Mouse (Mus musculus) neural tube, embryonic 13.5 days (tissue): Measurements from ENCODE around the gene Itgam. TPM values are rescaled to one million over a fixed set of nuclear protein-coding genes. Genes with fewer than 3 reads are reported as not detected.

Experiments used
- ATAC-seq: fragments of 200-750 bp; cut with Nextera tagmentation; 2 replicates; pipeline ENCODE4 v1.8.0; 2017; ENCODE audit warnings: low read depth, mild to moderate bottlenecking, moderate TSS enrichment, moderate library complexity
- H3K27ac ChIP-seq: fragments of 300-500 bp; sonication (generic); replicated peaks from 2 replicates; pipeline ENCODE4 v1.5.1; 2015; ENCODE audit warnings: moderate library complexity, mild to moderate bottlenecking, inconsistent platforms
- H3K27me3 ChIP-seq: fragments of 300-500 bp; sonication (generic); 2 replicates; pipeline ENCODE4 v1.6.1; 2015; ENCODE audit warnings: mild to moderate bottlenecking, inconsistent platforms
- H3K36me3 ChIP-seq: fragments of 300-500 bp; sonication (generic); 2 replicates; pipeline ENCODE4 v1.6.1; 2015; ENCODE audit warnings: mild to moderate bottlenecking, inconsistent platforms
- H3K4me1 ChIP-seq: fragments of 300-500 bp; sonication (generic); replicated peaks from 2 replicates; pipeline ENCODE4 v1.6.1; 2015; ENCODE audit warnings: inconsistent platforms
- H3K4me2 ChIP-seq: fragments of 300-500 bp; sonication (generic); 2 replicates; pipeline ENCODE4 v1.6.1; 2015; ENCODE audit warnings: inconsistent platforms, mild to moderate bottlenecking, moderate library complexity
- H3K4me3 ChIP-seq: fragments of 300-500 bp; sonication (generic); 2 replicates; pipeline ENCODE4 v1.5.1; 2015; ENCODE audit warnings: mild to moderate bottlenecking, inconsistent platforms
- H3K9ac ChIP-seq: fragments of 300-500 bp; sonication (generic); 2 replicates; pipeline ENCODE4 v1.6.1; 2015; ENCODE audit warnings: moderate library complexity, mild to moderate bottlenecking, inconsistent platforms
- H3K9me3 ChIP-seq: fragments of 300-500 bp; sonication (generic); 2 replicates; pipeline ENCODE4 v1.6.1; 2016; ENCODE audit warnings: inconsistent platforms
- WGBS: fragments of 180-500 bp; shearing (Covaris S2); methylation state at CpG from one replicate; pipeline ENCODE4 v1.1.7; 2015; 5-methylcytosine and 5-hydroxymethylcytosine counted together
- polyA plus RNA-seq: library from polyadenylated mRNA; unstranded; fragments of >200 nt; fragmentation: Nextera tagmentation; extraction: Ambion mirVana; gene quantifications from 2 replicates; pipeline ENCODE4 v1.2.1, GENCODE M21; 2015

Gene Itgam
- polyA plus RNA-seq, 1 experiment from 2014 or later, result 0.98 TPM

GRCm38 (mm10) chr7:128114371-128115105 lies 52.1 kb downstream of the Itgam start:
- H3K9ac ChIP-seq, result no peak overlapping the region
- no peak for ATAC-seq
- WGBS, result 93% methylated on average over 11 of the region's 11 CpGs
- no peak overlapping the region for H3K4me2 ChIP-seq
- no peaks in the 10 kb centered on the region for H3K36me3 ChIP-seq
- no peaks in the 10 kb centered on the region for H3K9me3 ChIP-seq
- no peak overlapping the region for H3K4me3 ChIP-seq
- H3K27me3 ChIP-seq, result no peaks in the 10 kb centered on the region
- H3K4me1 ChIP-seq, result no peaks in the 10 kb centered on the region
- H3K27ac ChIP-seq, result no peak overlapping the region

- Histone ChIP-seq H3K4me3 (no peak overlapping the region), H3K27me3 (no peaks in the 10 kb centered on the region), H3K36me3 (no peaks in the 10 kb centered on the region), H3K4me1 (no peaks in the 10 kb centered on the region), H3K27ac (no peak overlapping the region), H3K9me3 (no peaks in the 10 kb centered on the region), H3K9ac (no peak overlapping the region), H3K4me2 (no peak overlapping the region)
- WGBS, result 85% methylated on average over 5 of the region's 5 CpGs
- no peak for ATAC-seq
These were observed 52.9 kb downstream of the Itgam start for GRCm38 (mm10) chr7:128115211-128115958.

GRCm38 (mm10) chr7:128116396-128116795 lies 54.0 kb downstream of the Itgam start:
- no peaks in the 10 kb centered on the region for H3K36me3 ChIP-seq
- no peaks in the 10 kb centered on the region for H3K27me3 ChIP-seq
- no peaks in the 10 kb centered on the region for H3K4me1 ChIP-seq
- no peak overlapping the region for H3K4me3 ChIP-seq
- WGBS, result 95% methylated on average over 5 of the region's 5 CpGs
- no peak overlapping the region for H3K9ac ChIP-seq
- H3K4me2 ChIP-seq, result no peak overlapping the region
- ATAC-seq, result no peak
- no peaks in the 10 kb centered on the region for H3K9me3 ChIP-seq
- no peak overlapping the region for H3K27ac ChIP-seq

DNA sequence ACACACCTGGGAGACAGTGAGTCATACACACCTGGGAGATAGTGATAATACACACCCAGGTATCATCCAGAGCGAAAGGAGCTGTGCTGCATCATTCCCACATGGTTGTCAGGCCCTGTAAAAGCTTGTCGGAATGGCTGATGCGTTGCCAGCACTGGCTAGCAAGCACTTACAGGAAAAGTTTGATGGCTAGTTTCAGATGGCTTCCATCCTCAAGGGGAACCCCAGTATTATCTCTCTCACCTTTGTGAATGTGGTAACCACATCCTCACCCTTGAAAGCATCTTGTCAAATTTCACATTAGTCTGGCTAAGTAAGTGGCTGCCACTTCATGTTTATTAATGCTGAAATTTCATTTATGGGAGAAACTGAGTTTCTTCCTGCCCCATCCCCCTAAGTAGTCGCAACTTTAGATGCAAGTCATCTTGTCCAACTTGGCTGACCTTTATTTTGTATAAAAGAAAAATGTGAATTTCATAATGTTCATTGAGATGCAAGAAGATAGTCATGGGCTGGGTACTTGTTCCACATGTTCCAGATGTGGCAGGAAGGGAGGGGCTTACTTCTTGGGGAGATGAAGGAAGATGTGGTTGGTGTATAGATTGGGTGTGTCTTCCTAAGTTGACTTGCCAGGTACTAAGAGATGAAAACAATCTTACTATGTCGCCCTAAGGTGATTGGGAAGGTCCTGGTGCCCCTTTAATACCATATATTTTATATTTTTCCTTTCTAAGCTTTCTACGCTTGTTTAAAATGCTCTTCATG lies 57.5 kb downstream of the Itgam start:
- Histone ChIP-seq H3K4me3 (no peak overlapping the region), H3K9me3 (no peaks in the 10 kb centered on the region), H3K27me3 (no peaks in the 10 kb centered on the region), H3K27ac (no peak overlapping the region), H3K4me1 (no peaks in the 10 kb centered on the region), H3K36me3 (no peaks in the 10 kb centered on the region), H3K9ac (no peak overlapping the region), H3K4me2 (no peak overlapping the region)
- 88% methylated on average over 6 of the region's 6 CpGs for WGBS
- ATAC-seq, result no peak

DNA sequence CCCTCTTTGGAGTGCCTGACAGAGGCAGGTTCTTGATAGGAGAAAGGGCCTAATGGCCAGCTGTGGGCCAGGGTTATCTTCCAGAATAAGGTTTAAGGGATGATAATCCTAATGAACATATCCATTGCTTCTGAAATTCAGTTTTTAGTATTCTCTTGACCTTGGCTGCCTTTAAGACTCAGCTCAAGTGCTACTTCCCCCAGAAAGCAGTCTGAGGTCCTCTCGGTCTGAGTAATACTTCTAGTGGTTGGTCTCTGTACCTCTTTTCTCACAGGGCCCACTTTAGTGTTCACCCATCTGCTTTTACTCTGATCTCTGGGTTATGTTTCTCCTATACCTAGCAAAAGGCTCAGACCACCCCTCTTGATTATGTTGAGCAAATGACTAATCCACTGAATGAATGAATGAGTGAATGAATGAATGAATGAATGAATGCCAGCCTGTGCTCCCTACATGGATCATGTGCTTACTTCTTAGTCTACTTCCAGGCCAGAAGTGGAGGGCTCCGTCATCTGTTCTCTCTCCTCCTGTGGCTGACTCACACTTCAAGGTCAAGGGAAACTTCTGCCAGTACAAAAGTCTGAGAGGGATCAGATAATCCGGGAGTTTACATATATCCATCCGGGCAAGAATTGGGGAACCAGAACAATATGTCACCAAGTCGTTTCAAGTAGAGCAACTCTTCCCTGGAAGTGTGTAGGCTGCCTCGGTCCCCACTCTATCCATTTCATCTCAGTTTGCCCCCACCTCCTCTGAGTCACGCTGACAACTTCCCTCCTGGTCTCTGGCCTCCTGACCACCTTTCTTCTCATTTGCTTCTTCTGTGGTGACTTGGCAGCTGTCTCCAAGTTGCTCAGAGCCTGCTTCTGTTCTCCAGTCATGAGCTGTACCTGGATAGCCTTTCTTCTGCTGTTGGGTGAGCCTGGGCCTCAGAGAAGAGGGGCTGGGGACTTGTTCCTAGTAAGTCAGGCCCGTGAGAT lies 66.6 kb downstream of the Itgam start, which contains the start of gene Itgax:
Gene Itgax (plus strand): TSS at position 807 of the 980 bp plus-strand sequence.
- Histone ChIP-seq H3K27ac (no peak within 1 kb of the TSS), H3K9me3 (no peaks in the 10 kb centered on the region), H3K4me1 (no peaks in the 10 kb centered on the region), H3K4me2 (no peak within 1 kb of the TSS), H3K27me3 (no peaks in the 10 kb centered on the region), H3K36me3 (no peaks in the 10 kb centered on the region), H3K9ac (no peak within 1 kb of the TSS), H3K4me3 (no peak within 1 kb of the TSS)
- ATAC-seq, result no peak
- WGBS, result 85% methylated on average over 8 of the region's 8 CpGs

DNA sequence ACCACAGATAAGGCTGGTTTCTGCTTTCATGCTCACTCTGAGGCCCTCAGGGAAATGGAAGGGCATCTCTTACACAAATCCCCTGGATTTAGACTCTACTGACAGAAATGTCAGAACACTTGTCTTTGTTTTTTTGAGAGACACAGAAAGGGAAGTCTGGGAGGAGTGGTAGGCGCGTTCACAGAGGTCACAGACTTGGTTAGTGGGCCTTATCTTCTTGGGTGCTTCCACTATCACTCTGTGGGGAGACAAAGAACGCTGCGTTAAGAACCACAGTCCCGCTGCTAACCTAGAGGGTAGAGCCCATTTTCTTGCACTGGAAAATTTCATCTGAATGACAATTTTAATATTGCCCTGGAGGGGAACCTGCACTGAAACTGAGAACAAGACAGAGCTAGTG lies 69.7 kb downstream of the Itgam start:
- WGBS, result 91% methylated on average over 5 of the region's 5 CpGs
- H3K27ac ChIP-seq, result no peak overlapping the region
- H3K9me3 ChIP-seq, result no peaks in the 10 kb centered on the region
- H3K4me1 ChIP-seq, result no peaks in the 10 kb centered on the region
- no peaks in the 10 kb centered on the region for H3K27me3 ChIP-seq
- no peaks in the 10 kb centered on the region for H3K36me3 ChIP-seq
- no peak overlapping the region for H3K9ac ChIP-seq
- H3K4me3 ChIP-seq, result no peak overlapping the region
- no peak for ATAC-seq
- no peak overlapping the region for H3K4me2 ChIP-seq

DNA sequence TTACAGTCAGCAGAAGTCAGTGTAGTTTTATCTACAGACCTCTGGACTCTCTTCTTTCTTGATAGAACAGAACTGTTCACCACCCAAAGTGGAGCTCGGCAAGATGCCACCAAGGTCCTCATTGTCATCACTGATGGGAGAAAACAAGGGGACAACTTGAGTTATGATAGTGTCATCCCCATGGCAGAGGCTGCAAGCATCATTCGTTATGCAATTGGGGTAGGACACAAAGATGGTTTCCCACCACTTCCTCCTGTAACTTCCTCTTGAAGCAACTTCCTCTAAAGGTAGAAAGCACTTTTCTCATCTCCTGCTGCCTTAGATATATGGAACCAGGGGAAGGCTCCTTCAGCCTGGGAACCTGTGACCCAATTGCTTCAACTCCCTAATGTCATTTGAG lies 71.2 kb downstream of the Itgam start:
- WGBS, result 94% methylated on average over 2 of the region's 2 CpGs
- Histone ChIP-seq H3K4me3 (no peak overlapping the region), H3K27ac (no peak overlapping the region), H3K4me2 (no peak overlapping the region), H3K27me3 (no peaks in the 10 kb centered on the region), H3K4me1 (no peaks in the 10 kb centered on the region), H3K36me3 (no peaks in the 10 kb centered on the region), H3K9ac (no peak overlapping the region), H3K9me3 (no peaks in the 10 kb centered on the region)
- ATAC-seq, result no peak

GRCm38 (mm10) chr7:128136927-128137326 lies 74.5 kb downstream of the Itgam start:
- H3K27me3 ChIP-seq, result no peaks in the 10 kb centered on the region
- ATAC-seq, result no peak
- H3K9ac ChIP-seq, result no peak overlapping the region
- H3K4me2 ChIP-seq, result no peak overlapping the region
- H3K4me3 ChIP-seq, result no peak overlapping the region
- no peaks in the 10 kb centered on the region for H3K4me1 ChIP-seq
- H3K36me3 ChIP-seq, result no peaks in the 10 kb centered on the region
- no peaks in the 10 kb centered on the region for H3K9me3 ChIP-seq
- 63% methylated on average over 4 of the region's 4 CpGs for WGBS
- no peak overlapping the region for H3K27ac ChIP-seq

DNA sequence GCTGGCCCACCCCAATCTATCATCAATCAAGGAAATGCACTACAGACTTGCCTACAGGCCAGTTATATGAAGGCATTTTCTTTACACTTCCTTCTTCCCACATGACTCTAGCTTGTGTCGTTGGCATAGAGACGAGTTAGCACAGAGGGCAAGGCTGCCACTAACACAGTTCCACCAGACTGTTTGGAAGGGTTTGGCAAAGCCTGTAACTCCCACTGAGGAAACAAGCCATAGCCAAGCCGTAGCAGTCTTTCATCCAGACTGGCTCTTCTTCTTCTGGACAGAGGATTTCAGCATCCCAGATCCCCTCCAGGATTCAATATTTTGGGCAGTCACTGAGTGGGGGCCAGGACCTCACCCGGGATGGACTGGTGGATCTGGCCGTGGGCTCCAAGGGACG lies 77.2 kb downstream of the Itgam start:
- Histone ChIP-seq H3K36me3 (no peaks in the 10 kb centered on the region), H3K27me3 (no peaks in the 10 kb centered on the region), H3K27ac (no peak overlapping the region), H3K4me2 (no peak overlapping the region), H3K9ac (no peak overlapping the region), H3K9me3 (no peaks in the 10 kb centered on the region), H3K4me3 (no peak overlapping the region), H3K4me1 (no peaks in the 10 kb centered on the region)
- 96% methylated on average over 6 of the region's 6 CpGs for WGBS
- no peak for ATAC-seq

DNA sequence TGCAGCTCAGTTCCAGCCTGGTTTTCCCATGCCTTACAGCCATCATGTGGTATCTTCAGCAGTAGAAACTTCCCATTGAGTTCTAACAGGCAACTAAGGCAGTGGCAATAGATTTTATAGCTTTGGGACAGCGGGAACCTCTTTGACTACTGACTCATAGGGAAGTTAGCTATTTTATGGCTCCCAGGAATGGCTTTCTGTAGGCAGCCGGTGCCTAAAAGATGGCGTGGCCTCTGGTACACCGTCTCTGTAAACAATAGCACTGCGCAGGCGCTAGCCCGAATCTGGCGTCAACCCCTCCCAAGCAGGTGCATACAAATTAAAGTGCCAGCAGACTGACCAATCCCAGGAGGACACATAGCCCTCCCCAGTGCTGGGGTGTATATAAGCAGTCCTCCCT lies 88.5 kb downstream of the Itgam start:
- H3K36me3 ChIP-seq, result no peaks in the 10 kb centered on the region
- no peak overlapping the region for H3K4me3 ChIP-seq
- 54% methylated on average over 8 of the region's 8 CpGs for WGBS
- H3K4me1 ChIP-seq, result no peaks in the 10 kb centered on the region
- no peak overlapping the region for H3K9ac ChIP-seq
- no peak overlapping the region for H3K4me2 ChIP-seq
- no peak overlapping the region for H3K27ac ChIP-seq
- no peaks in the 10 kb centered on the region for H3K9me3 ChIP-seq
- H3K27me3 ChIP-seq, result no peaks in the 10 kb centered on the region
- no peak for ATAC-seq

DNA sequence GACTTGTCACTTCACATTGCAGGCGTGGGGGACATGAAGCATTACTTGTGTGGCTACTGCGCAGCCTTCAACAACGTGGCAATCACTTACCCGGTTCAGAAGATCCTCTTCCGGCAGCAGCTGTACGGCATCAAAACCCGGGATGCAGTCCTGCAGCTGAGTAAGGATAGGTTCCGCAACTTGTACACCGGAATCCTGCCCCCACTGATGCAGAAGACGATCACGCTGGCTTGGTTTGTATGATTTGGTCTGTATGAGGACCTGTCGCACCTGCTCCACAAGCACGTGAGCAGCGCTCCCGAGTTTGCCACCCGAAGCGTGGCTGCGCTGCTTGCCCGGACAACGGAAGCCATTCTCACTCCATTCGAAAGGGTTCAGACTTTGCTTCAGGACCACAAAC lies 91.6 kb downstream of the Itgam start, which contains the start of gene Itgad:
Gene Itgad (plus strand): TSS at position 301 of the 400 bp plus-strand sequence.
- H3K9me3 ChIP-seq, result no peaks in the 10 kb centered on the region
- H3K4me2 ChIP-seq, result no peak within 1 kb of the TSS
- H3K9ac ChIP-seq, result no peak within 1 kb of the TSS
- no peak within 1 kb of the TSS for H3K4me3 ChIP-seq
- no peaks in the 10 kb centered on the region for H3K27me3 ChIP-seq
- no peak within 1 kb of the TSS for H3K27ac ChIP-seq
- 94% methylated on average over 21 of the region's 21 CpGs for WGBS
- H3K36me3 ChIP-seq, result no peaks in the 10 kb centered on the region
- ATAC-seq, result no peak
- H3K4me1 ChIP-seq, result no peaks in the 10 kb centered on the region
